23 mouse cellular contexts compared by ENCODE assay signal in genomic region chr4:88913984-88914383, GRCm38 (mm10). TPM values are rescaled to one million over a fixed set of nuclear protein-coding genes. Genes with fewer than 3 reads are reported as not detected.
A peak's percentile ranks its signal among the peaks of the same experiment; 100 is the strongest.
DNase-seq lines count a peak whose midpoint lies in the region; ATAC-seq and TF ChIP-seq lines count a peak whose summit lies in the region.
"Had no signal": no experiment of that assay in that cellular context is flagged by ENCODE, and none has a peak within 500 bp of the region (broad histone marks: within the 10 kb centered on the region; RNA-seq: fewer than 3 reads in every experiment).

No protein-coding gene starts in this region.

- no peaks in the 10 kb centered on the region for H3K27me3 ChIP-seq in stomach, embryonic 15.5 days (replicated peaks)
- H3K27me3 ChIP-seq in stomach, postnatal 0 days (ENCODE audit: control insufficient read depth, insufficient read depth, low read length): no peaks in the 10 kb centered on the region
- no peaks in the 10 kb centered on the region for H3K27me3 ChIP-seq in liver, embryonic 13.5 days
- H3K27me3 ChIP-seq in liver, postnatal 0 days (ENCODE audit: insufficient read depth, low read length): no peaks in the 10 kb centered on the region
- H3K27me3 ChIP-seq in lung, postnatal 0 days (replicated peaks; ENCODE audit: insufficient read depth, low read length): no peaks in the 10 kb centered on the region
- H3K27me3 ChIP-seq: embryonic facial prominence, embryonic 12.5 days; forebrain, embryonic 12.5 days; heart, embryonic 15.5 days; hindbrain, embryonic 13.5 days had no signal

- no peaks in the 10 kb centered on the region for H3K9me3 ChIP-seq in stomach, embryonic 15.5 days
- H3K9me3 ChIP-seq in stomach, postnatal 0 days (ENCODE audit: control insufficient read depth, low read length): no peaks in the 10 kb centered on the region
- no peaks in the 10 kb centered on the region for H3K9me3 ChIP-seq in liver, embryonic 13.5 days (replicated peaks)
- no peaks in the 10 kb centered on the region for H3K9me3 ChIP-seq in liver, postnatal 0 days (ENCODE audit: low read length)
- H3K9me3 ChIP-seq in lung, postnatal 0 days (ENCODE audit: low read length): no peaks in the 10 kb centered on the region
- H3K9me3 ChIP-seq: embryonic facial prominence, embryonic 12.5 days; forebrain, embryonic 12.5 days; heart, embryonic 15.5 days; hindbrain, embryonic 13.5 days had no signal

- H3K36me3 ChIP-seq in stomach, embryonic 15.5 days: no peaks in the 10 kb centered on the region
- no peaks in the 10 kb centered on the region for H3K36me3 ChIP-seq in stomach, postnatal 0 days (ENCODE audit: control insufficient read depth, insufficient read depth, low read length)
- H3K36me3 ChIP-seq in liver, embryonic 13.5 days: no peaks in the 10 kb centered on the region
- no peaks in the 10 kb centered on the region for H3K36me3 ChIP-seq in liver, postnatal 0 days (replicated peaks; ENCODE audit: insufficient read depth, low read length)
- H3K36me3 ChIP-seq in lung, postnatal 0 days (ENCODE audit: insufficient read depth, low read length): no peaks in the 10 kb centered on the region
- H3K36me3 ChIP-seq: embryonic facial prominence, embryonic 12.5 days; forebrain, embryonic 12.5 days; heart, embryonic 15.5 days; hindbrain, embryonic 13.5 days had no signal

- H3K4me1 ChIP-seq in stomach, embryonic 15.5 days: no peaks in the 10 kb centered on the region
- no peaks in the 10 kb centered on the region for H3K4me1 ChIP-seq in stomach, postnatal 0 days (replicated peaks; ENCODE audit: control insufficient read depth, insufficient read depth)
- H3K4me1 ChIP-seq in liver, embryonic 13.5 days (replicated peaks): peaks cover 49% of the 10 kb centered on the region
- peaks cover 3% of the 10 kb centered on the region; the same call in 1 of the 2 replicates for H3K4me1 ChIP-seq in liver, postnatal 0 days (ENCODE audit: insufficient read depth)
- H3K4me1 ChIP-seq in lung, postnatal 0 days (ENCODE audit: insufficient read depth, low read depth, low read length): no peaks in the 10 kb centered on the region
- H3K4me1 ChIP-seq: embryonic facial prominence, embryonic 12.5 days; forebrain, embryonic 12.5 days; heart, embryonic 15.5 days; hindbrain, embryonic 13.5 days had no signal

- no peak for TF ChIP-seq EP300 in stomach, postnatal 0 days (optimal IDR thresholded peaks at IDR 0.05)
- no peak for TF ChIP-seq EP300 in liver, postnatal 0 days (IDR thresholded peaks at IDR 0.05; ENCODE audit: low read depth)
- TF ChIP-seq EP300 in lung, postnatal 0 days (IDR thresholded peaks at IDR 0.05): no peak

- no peak overlapping the region for H3K27ac ChIP-seq in stomach, embryonic 15.5 days
- H3K27ac ChIP-seq in stomach, postnatal 0 days (replicated peaks): no peak overlapping the region
- no peak overlapping the region for H3K27ac ChIP-seq in liver, embryonic 13.5 days
- no peak overlapping the region for H3K27ac ChIP-seq in liver, postnatal 0 days (ENCODE audit: low read depth)
- no peak overlapping the region for H3K27ac ChIP-seq in lung, postnatal 0 days (ENCODE audit: low read length)
- H3K27ac ChIP-seq: embryonic facial prominence, embryonic 12.5 days; forebrain, embryonic 12.5 days; heart, adult 2 months; heart, embryonic 15.5 days; hindbrain, embryonic 13.5 days had no signal

- WGBS in stomach, embryonic 15.5 days: 77% methylated on average over 1 of the region's 1 CpGs
- WGBS in stomach, postnatal 0 days: 72% methylated on average over 1 of the region's 1 CpGs
- 21% methylated on average over 1 of the region's 1 CpGs for WGBS in liver, embryonic 13.5 days (ENCODE audit: insufficient replicate concordance)
- 50% methylated on average over 1 of the region's 1 CpGs for WGBS in liver, postnatal 0 days (ENCODE audit: insufficient replicate concordance)
- WGBS in lung, postnatal 0 days: 83% methylated on average over 1 of the region's 1 CpGs

- no peak for DNase-seq in stomach, postnatal 0 days (ENCODE audit: low spot score)
- peak; percentile 49 for DNase-seq in liver, embryonic 13.5 days
- no peak for DNase-seq in liver, postnatal 0 days
- DNase-seq in lung, postnatal 0 days (ENCODE audit: low spot score): no peak
- no peak for DNase-seq in B cell, adult 2 months
- DNase-seq: adrenal gland, postnatal 10 days; cerebellum, adult 8-10 months; cerebellum, postnatal 25 days; gastrocnemius, postnatal 14 days; heart, adult 2 months; heart, postnatal 14 days had no signal

- peak; percentile 69; the same call in 1 of the 2 replicates for ATAC-seq in stomach, embryonic 15.5 days (ENCODE audit: insufficient read depth, low FRiP score, low read depth)
- ATAC-seq in stomach, postnatal 0 days (ENCODE audit: low FRiP score, low TSS enrichment): no peak
- peak; percentile 97 for ATAC-seq in liver, embryonic 13.5 days (ENCODE audit: low read depth)
- peak; percentile 47; the same call in 1 of the 2 replicates for ATAC-seq in liver, postnatal 0 days
- no peak for ATAC-seq in cerebellum, adult (ENCODE audit: insufficient number of reproducible peaks, low FRiP score, low TSS enrichment)
- ATAC-seq in lung, postnatal 0 days: no peak
- ATAC-seq: forebrain, embryonic 16.5 days had no signal

- no peak for TF ChIP-seq CTCF in stomach, postnatal 0 days (IDR thresholded peaks at IDR 0.05; ENCODE audit: low read depth)
- TF ChIP-seq CTCF in liver, postnatal 0 days (IDR thresholded peaks at IDR 0.05; ENCODE audit: low read depth): no peak
- TF ChIP-seq CTCF in lung, postnatal 0 days (IDR thresholded peaks at IDR 0.05): no peak

- H3K9ac ChIP-seq in stomach, embryonic 15.5 days: no peak overlapping the region
- no peak overlapping the region for H3K9ac ChIP-seq in stomach, postnatal 0 days (ENCODE audit: low read length)
- no peak overlapping the region for H3K9ac ChIP-seq in liver, embryonic 13.5 days
- H3K9ac ChIP-seq in liver, postnatal 0 days (replicated peaks): no peak overlapping the region
- no peak overlapping the region for H3K9ac ChIP-seq in lung, postnatal 0 days (replicated peaks; ENCODE audit: low read depth)
- H3K9ac ChIP-seq: embryonic facial prominence, embryonic 12.5 days; forebrain, embryonic 12.5 days; heart, embryonic 15.5 days; hindbrain, embryonic 13.5 days had no signal

- H3K4me3 ChIP-seq in stomach, embryonic 15.5 days (replicated peaks): no peak overlapping the region
- no peak overlapping the region for H3K4me3 ChIP-seq in stomach, postnatal 0 days (ENCODE audit: low read depth, low read length)
- H3K4me3 ChIP-seq in liver, embryonic 13.5 days (replicated peaks): no peak overlapping the region
- no peak overlapping the region for H3K4me3 ChIP-seq in liver, postnatal 0 days (ENCODE audit: low read depth, low read length)
- H3K4me3 ChIP-seq in lung, postnatal 0 days (ENCODE audit: low read depth, low read length): no peak overlapping the region
- H3K4me3 ChIP-seq: embryonic facial prominence, embryonic 12.5 days; forebrain, embryonic 12.5 days; heart, adult 2 months; heart, embryonic 15.5 days; hindbrain, embryonic 13.5 days had no signal

- H3K4me2 ChIP-seq in stomach, embryonic 15.5 days: no peak overlapping the region
- H3K4me2 ChIP-seq in stomach, postnatal 0 days (replicated peaks; ENCODE audit: low read depth): no peak overlapping the region
- peak overlapping the region; percentile 31; the same call in 1 of the 2 replicates for H3K4me2 ChIP-seq in liver, embryonic 13.5 days
- peak overlapping the region; percentile 0; the same call in 1 of the 2 replicates for H3K4me2 ChIP-seq in liver, postnatal 0 days (ENCODE audit: low read depth, low read length)
- H3K4me2 ChIP-seq in lung, postnatal 0 days (replicated peaks; ENCODE audit: low read depth, low read length): no peak overlapping the region
- H3K4me2 ChIP-seq: embryonic facial prominence, embryonic 12.5 days; forebrain, embryonic 12.5 days; heart, embryonic 11.5 days; heart, embryonic 15.5 days; hindbrain, embryonic 13.5 days had no signal

RNA-seq across cellular contexts. Expression of gene Ifne, which starts 34.0 kb away (rescaled TPM):
- polyA plus RNA-seq in stomach, embryonic 15.5 days (2015; fragmentation: Nextera tagmentation; extraction: Ambion mirVana): not detected in 2 replicates
- 0.85 and 1.1 TPM in 2 replicates for polyA plus RNA-seq in stomach, postnatal 0 days (2015; fragmentation: Nextera tagmentation; extraction: Ambion mirVana)
- polyA plus RNA-seq in liver, embryonic 13.5 days (2015; fragmentation: Nextera tagmentation; extraction: Ambion mirVana): not detected in 2 replicates
- not detected in 2 replicates for polyA plus RNA-seq in liver, postnatal 0 days (2015; fragmentation: Nextera tagmentation; extraction: Ambion mirVana)
- not detected in 2 replicates for polyA plus RNA-seq in lung, postnatal 0 days (2015; fragmentation: Nextera tagmentation; extraction: Ambion mirVana)
- polyA plus RNA-seq: brain, embryonic 14.5 days; C2C12; cortical plate, adult 2 months; embryonic facial prominence, embryonic 12.5 days; forebrain, embryonic 12.5 days; forebrain, embryonic 16.5 days; gonadal fat pad, adult 2 months; heart, adult 2 months; heart, embryonic 11.5 days; heart, embryonic 15.5 days; hindbrain, embryonic 13.5 days had no signal

Comparison
In these comparisons a context has a peak if more than half of its experiments do, and no peak if none do; other contexts are left out.
1. ATAC-seq: peak in stomach, embryonic 15.5 days (single experiment), liver, embryonic 13.5 days (single experiment) and liver, postnatal 0 days (single experiment); none in stomach, postnatal 0 days (single experiment), cerebellum, adult (single experiment) and lung, postnatal 0 days (single experiment).
2. H3K4me2 ChIP-seq: peak in liver, embryonic 13.5 days (single experiment) and liver, postnatal 0 days (single experiment); none in stomach, embryonic 15.5 days (single experiment), stomach, postnatal 0 days (single experiment) and lung, postnatal 0 days (single experiment).